Mouse (Mus musculus): ENCODE results near the gene Clstn2.

The Clstn2 gene

DNA sequence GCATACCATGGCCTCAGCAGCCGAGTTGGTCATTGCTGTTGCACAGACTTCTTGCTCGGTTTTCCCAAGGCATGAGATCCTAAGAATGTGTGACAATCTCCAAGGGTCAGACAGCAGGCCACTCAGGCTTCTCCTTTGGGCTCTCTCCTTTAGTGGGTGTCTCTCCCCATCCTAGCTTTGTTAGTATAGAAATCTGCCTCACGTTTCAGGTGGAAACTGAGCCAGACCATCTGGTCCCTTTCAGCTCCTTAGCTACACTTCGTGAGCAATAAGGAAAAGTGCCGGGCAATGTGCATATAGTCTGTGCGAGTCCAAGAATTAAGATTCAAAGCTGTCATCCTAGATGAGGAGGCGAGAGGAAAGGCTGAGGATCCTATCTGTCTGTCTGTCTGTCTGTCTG lies 422.4 kb downstream of the Clstn2 start:
- Histone ChIP-seq H3K27me3 (ENCODE audit: insufficient read depth, low read length) (no peaks in the 10 kb centered on the region), H3K9me3 (ENCODE audit: low read length) (no peaks in the 10 kb centered on the region), H3K4me1 (replicated peaks; ENCODE audit: low read depth, low read length) (no peaks in the 10 kb centered on the region), H3K4me3 (replicated peaks; ENCODE audit: low read length) (no peak overlapping the region), H3K36me3 (ENCODE audit: insufficient read depth, low read length) (no peaks in the 10 kb centered on the region)
- TF ChIP-seq CTCF (conservative IDR thresholded peaks at IDR 0.05; ENCODE audit: low read length) = no peak
- TF ChIP-seq NANOG (IDR thresholded peaks at IDR 0.05; ENCODE audit: borderline replicate concordance, low read length) = no peak
- TF ChIP-seq POU5F1 (IDR thresholded peaks at IDR 0.05; ENCODE audit: borderline replicate concordance, low read length) = no peak

DNA sequence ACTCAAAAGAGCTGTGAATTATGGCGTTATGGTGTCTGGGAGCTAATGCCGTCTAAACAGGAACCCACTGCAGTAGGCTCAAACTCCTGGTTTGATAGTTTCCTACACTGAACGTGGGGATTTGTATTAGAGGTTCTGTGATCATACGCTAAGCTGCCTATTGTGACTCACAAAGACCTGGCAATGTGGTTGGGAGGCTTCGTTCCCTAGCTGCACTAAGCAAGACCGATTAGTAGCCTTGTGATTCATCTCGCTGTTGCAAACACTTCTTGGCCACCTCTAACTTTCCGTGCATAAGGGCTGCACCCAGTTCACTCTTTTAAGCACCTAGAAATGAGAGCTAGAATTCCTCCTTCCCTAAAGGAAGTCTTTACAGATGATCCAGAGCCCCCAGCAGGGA lies 429.3 kb downstream of the Clstn2 start:
- TF ChIP-seq CTCF (conservative IDR thresholded peaks at IDR 0.05; ENCODE audit: low read length) = no peak
- no peaks in the 10 kb centered on the region for H3K36me3 ChIP-seq (ENCODE audit: insufficient read depth, low read length)
- no peaks in the 10 kb centered on the region for H3K9me3 ChIP-seq (ENCODE audit: low read length)
- H3K4me1 ChIP-seq (replicated peaks; ENCODE audit: low read depth, low read length) = no peaks in the 10 kb centered on the region
- H3K4me3 ChIP-seq (replicated peaks; ENCODE audit: low read length) = no peak overlapping the region
- H3K27me3 ChIP-seq (ENCODE audit: insufficient read depth, low read length) = no peaks in the 10 kb centered on the region

DNA sequence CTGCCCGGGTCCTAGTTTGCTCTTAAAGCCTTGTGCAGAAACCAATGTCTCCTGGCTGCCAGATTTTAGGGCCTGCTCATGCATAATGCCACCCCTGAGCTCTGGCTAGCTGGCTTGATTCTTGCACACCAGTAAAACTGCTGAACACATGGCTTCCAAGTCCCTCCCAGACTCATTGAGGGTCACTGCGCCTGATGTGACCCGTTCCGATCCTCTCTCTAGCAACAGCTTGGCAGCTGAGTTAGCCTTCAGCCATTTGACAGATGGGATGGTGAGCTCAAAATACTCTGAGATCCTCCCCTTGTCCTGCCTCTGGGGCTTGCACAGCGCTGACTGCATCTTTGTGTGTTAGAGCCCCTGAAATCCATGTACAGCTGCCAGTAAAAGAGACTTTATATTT lies 430.5 kb downstream of the Clstn2 start:
- TF ChIP-seq NANOG (IDR thresholded peaks at IDR 0.05; ENCODE audit: borderline replicate concordance, low read length) (no peak), CTCF (conservative IDR thresholded peaks at IDR 0.05; ENCODE audit: low read length) (no peak), POU5F1 (IDR thresholded peaks at IDR 0.05; ENCODE audit: borderline replicate concordance, low read length) (no peak)
- H3K4me3 ChIP-seq (replicated peaks; ENCODE audit: low read length) = no peak overlapping the region
- H3K27me3 ChIP-seq (ENCODE audit: insufficient read depth, low read length) = no peaks in the 10 kb centered on the region
- no peaks in the 10 kb centered on the region for H3K36me3 ChIP-seq (ENCODE audit: insufficient read depth, low read length)
- no peaks in the 10 kb centered on the region for H3K4me1 ChIP-seq (replicated peaks; ENCODE audit: low read depth, low read length)
- H3K9me3 ChIP-seq (ENCODE audit: low read length) = no peaks in the 10 kb centered on the region

DNA sequence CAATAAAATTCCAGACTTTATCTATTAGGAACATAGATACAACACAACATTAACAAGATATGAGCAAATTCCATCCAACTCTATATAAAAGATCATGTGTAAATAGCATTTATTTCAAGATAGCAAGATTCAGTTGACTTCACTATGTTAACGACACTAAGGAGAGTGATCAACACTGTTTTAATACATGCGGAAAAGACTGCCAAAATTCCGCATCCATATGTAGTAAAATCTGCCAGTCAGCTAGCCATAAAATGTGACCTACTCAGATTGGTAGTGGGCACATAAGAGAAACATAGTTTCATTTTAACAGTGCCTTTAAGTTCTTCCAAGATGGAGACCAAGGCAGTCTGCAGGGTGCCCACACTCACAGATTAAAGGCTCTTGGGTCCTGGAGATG lies 434.0 kb downstream of the Clstn2 start:
- TF ChIP-seq NANOG (IDR thresholded peaks at IDR 0.05; ENCODE audit: borderline replicate concordance, low read length) (no peak), CTCF (conservative IDR thresholded peaks at IDR 0.05; ENCODE audit: low read length) (no peak), POU5F1 (IDR thresholded peaks at IDR 0.05; ENCODE audit: borderline replicate concordance, low read length) (no peak)
- Histone ChIP-seq H3K27me3 (ENCODE audit: insufficient read depth, low read length) (no peaks in the 10 kb centered on the region), H3K9me3 (ENCODE audit: low read length) (no peaks in the 10 kb centered on the region), H3K36me3 (ENCODE audit: insufficient read depth, low read length) (no peaks in the 10 kb centered on the region), H3K4me1 (replicated peaks; ENCODE audit: low read depth, low read length) (no peaks in the 10 kb centered on the region), H3K4me3 (replicated peaks; ENCODE audit: low read length) (no peak overlapping the region)

DNA sequence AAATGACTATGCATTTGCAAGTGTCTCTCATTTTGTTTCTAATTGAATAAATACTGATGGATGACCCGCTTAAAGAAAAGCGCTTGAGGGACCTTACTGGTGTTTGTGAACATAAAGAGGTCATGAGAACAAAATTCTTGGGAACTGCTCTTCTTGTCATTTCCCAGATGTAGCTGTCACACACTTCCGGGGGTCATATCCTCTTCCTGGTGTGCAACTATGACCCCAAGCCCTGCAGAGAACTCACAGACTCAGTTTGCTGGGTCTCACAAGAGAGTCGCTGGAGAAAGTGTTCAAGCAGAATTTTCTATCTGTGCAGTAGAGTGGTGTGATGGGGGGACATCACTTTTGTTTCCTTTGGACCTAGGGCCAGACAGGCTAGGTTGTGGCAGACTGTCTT lies 442.3 kb downstream of the Clstn2 start:
- H3K9me3 ChIP-seq (ENCODE audit: low read length) = no peaks in the 10 kb centered on the region
- no peak overlapping the region for H3K4me3 ChIP-seq (replicated peaks; ENCODE audit: low read length)
- no peaks in the 10 kb centered on the region for H3K4me1 ChIP-seq (replicated peaks; ENCODE audit: low read depth, low read length)
- TF ChIP-seq NANOG (IDR thresholded peaks at IDR 0.05; ENCODE audit: borderline replicate concordance, low read length) (no peak), POU5F1 (IDR thresholded peaks at IDR 0.05; ENCODE audit: borderline replicate concordance, low read length) (no peak), CTCF (conservative IDR thresholded peaks at IDR 0.05; ENCODE audit: low read length) (no peak)
- H3K27me3 ChIP-seq (ENCODE audit: insufficient read depth, low read length) = no peaks in the 10 kb centered on the region
- no peaks in the 10 kb centered on the region for H3K36me3 ChIP-seq (ENCODE audit: insufficient read depth, low read length)

DNA sequence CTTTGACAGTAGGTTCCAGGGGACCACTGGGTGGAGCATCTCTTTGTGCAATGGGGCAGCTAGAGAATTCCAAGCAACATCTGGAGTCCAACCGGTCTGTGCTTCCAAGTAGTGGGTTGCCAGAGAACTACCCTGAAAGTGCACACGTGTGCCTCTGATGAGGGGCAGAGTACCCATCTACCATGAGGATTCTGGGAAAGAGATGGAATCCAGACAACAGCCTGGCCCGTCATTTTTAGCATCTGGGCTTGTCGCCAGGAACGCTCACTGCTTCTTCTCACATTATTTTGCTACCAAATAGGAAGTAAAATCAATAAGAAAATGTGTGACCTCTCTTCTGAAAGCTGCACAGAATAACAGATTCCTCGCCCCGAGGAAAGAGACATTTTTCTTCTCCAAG lies 462.1 kb downstream of the Clstn2 start:
- Histone ChIP-seq H3K4me3 (replicated peaks; ENCODE audit: low read length) (no peak overlapping the region), H3K36me3 (ENCODE audit: insufficient read depth, low read length) (no peaks in the 10 kb centered on the region), H3K27me3 (ENCODE audit: insufficient read depth, low read length) (no peaks in the 10 kb centered on the region), H3K4me1 (replicated peaks; ENCODE audit: low read depth, low read length) (no peaks in the 10 kb centered on the region), H3K9me3 (ENCODE audit: low read length) (no peaks in the 10 kb centered on the region; the same call in 1 of the 2 replicates)
- TF ChIP-seq POU5F1 (IDR thresholded peaks at IDR 0.05; ENCODE audit: borderline replicate concordance, low read length) = no peak
- TF ChIP-seq NANOG (IDR thresholded peaks at IDR 0.05; ENCODE audit: borderline replicate concordance, low read length) = no peak
- TF ChIP-seq CTCF (conservative IDR thresholded peaks at IDR 0.05; ENCODE audit: low read length) = no peak

DNA sequence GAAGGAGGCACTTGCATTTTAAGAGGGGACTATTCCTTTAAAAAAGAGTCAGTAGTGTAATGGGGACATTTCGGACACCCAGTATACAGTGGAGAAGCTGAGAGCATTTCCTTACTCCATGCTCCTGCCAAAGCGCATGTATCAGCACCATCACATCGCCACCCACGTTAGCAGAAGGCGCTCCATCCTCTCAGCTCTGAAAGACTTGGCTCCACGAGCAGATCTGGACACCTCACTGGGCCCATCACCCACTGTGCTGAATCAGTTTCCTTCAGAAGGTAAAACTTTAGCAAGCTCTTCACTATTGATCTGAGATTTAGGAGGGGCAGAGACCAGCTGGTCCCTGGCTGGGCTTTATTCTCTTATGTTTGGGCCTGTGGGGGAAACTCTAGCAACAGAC lies 469.9 kb downstream of the Clstn2 start:
- no peaks in the 10 kb centered on the region for H3K36me3 ChIP-seq (ENCODE audit: insufficient read depth, low read length)
- H3K4me1 ChIP-seq (replicated peaks; ENCODE audit: low read depth, low read length) = no peaks in the 10 kb centered on the region
- no peaks in the 10 kb centered on the region; the same call in 1 of the 2 replicates for H3K27me3 ChIP-seq (ENCODE audit: insufficient read depth, low read length)
- H3K4me3 ChIP-seq (replicated peaks; ENCODE audit: low read length) = no peak overlapping the region
- TF ChIP-seq CTCF (conservative IDR thresholded peaks at IDR 0.05; ENCODE audit: low read length) = no peak
- TF ChIP-seq NANOG (IDR thresholded peaks at IDR 0.05; ENCODE audit: borderline replicate concordance, low read length) = no peak
- H3K9me3 ChIP-seq (ENCODE audit: low read length) = peaks cover 4% of the 10 kb centered on the region

DNA sequence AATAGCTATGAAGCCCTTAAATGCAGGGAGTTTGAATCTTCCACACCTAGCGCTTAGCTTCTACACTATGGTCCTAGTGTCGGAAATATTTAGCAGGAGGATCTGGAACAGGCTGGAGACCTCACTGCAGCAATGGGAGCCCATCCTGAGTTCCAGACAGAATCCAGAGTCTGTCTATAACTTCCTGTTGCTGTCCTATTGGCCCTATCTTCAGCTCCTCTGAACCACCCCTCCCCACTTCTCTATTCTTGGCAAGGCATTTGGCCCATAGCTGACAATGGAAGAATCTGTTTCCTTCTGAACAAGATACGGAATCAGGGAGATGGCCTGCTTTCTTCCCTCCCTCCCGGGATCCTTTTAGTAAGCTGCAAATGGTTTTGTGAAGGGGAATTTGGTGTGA lies 488.6 kb downstream of the Clstn2 start:
- Histone ChIP-seq H3K36me3 (ENCODE audit: insufficient read depth, low read length) (no peaks in the 10 kb centered on the region), H3K4me3 (replicated peaks; ENCODE audit: low read length) (no peak overlapping the region), H3K9me3 (ENCODE audit: low read length) (no peaks in the 10 kb centered on the region), H3K4me1 (replicated peaks; ENCODE audit: low read depth, low read length) (no peaks in the 10 kb centered on the region), H3K27me3 (ENCODE audit: insufficient read depth, low read length) (no peaks in the 10 kb centered on the region)
- no peak for TF ChIP-seq CTCF (conservative IDR thresholded peaks at IDR 0.05; ENCODE audit: low read length)
- no peak for TF ChIP-seq NANOG (IDR thresholded peaks at IDR 0.05; ENCODE audit: borderline replicate concordance, low read length)
- no peak for TF ChIP-seq POU5F1 (IDR thresholded peaks at IDR 0.05; ENCODE audit: borderline replicate concordance, low read length)

DNA sequence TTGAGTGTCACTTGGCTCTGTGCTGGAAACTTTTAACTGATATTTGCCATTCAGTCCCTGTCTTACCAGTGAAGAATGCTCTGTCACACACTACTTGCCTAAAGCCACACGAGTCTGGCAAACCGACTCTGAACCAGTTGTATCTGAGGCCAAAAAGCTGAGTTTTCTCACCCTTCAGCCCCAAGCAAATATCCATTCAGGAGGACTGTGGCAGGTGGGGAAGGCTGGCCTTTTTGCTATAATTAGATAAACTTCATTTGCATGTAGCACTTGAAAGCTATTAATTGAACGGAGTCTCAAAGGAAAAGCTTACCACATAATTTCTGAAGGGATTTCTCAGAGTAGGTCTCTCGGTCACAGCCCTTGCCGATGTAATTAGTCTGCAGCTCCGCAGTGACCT lies 491.6 kb downstream of the Clstn2 start:
- Histone ChIP-seq H3K4me3 (replicated peaks; ENCODE audit: low read length) (no peak overlapping the region), H3K9me3 (ENCODE audit: low read length) (no peaks in the 10 kb centered on the region), H3K4me1 (replicated peaks; ENCODE audit: low read depth, low read length) (no peaks in the 10 kb centered on the region), H3K27me3 (ENCODE audit: insufficient read depth, low read length) (no peaks in the 10 kb centered on the region), H3K36me3 (ENCODE audit: insufficient read depth, low read length) (no peaks in the 10 kb centered on the region)
- no peak for TF ChIP-seq POU5F1 (IDR thresholded peaks at IDR 0.05; ENCODE audit: borderline replicate concordance, low read length)

Measured in E14TG2a.4 (cell line).